ENCODE assay signal across 9 mouse cellular contexts in the genomic region with DNA sequence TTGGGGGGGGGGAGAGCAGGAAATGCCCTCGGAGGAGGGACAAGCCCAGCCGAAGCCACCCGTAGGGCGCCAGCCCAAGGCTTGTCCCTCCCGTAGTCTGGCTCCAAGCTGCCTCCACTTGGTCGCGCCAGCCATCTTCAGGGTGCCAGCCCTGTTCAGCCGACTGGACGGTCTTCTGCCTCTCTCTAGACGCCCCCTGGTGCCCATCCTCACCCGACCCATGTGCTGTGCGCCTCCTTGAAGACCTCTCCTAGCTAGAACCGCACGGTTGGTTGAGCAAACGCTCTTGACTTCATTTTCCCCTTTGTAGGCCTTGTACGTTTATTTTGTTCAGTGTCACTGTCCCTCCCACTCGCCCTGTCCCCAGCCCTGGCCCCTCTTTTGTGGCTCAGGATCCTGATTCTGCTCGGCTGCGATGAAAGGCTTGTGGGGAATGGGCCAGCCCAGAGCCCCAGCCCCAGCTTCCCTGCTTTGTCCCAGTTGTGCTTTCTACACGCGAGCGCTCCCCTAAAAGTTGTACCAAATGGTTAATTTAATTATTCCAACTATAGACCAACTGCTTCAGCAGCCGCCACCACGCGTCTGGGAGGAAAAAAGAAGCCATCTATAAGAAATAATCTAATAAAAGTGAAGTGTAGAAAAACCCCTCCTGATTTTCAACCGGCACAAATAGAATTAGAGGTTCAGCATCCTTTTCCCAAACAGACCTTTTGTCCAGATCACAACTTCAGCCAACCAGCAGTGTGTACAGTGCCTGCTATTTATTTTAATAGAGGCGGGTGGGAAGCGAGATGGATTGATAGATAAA. TPM values are rescaled to one million over a fixed set of nuclear protein-coding genes. Genes with fewer than 3 reads are reported as not detected.
A peak's percentile ranks its signal among the peaks of the same experiment; 100 is the strongest.
DNase-seq lines count a peak whose midpoint lies in the region; ATAC-seq and TF ChIP-seq lines count a peak whose summit lies in the region.
"Had no signal": no experiment of that assay in that cellular context is flagged by ENCODE, and none has a peak within 500 bp of the region (broad histone marks: within the 10 kb centered on the region; RNA-seq: fewer than 3 reads in every experiment).

No protein-coding gene starts in this region.

- H3K27me3 ChIP-seq in hindbrain, embryonic 11.5 days (ENCODE audit: control insufficient read depth, insufficient read depth, low read length), result peaks cover 83% of the 10 kb centered on the region
- H3K27me3 ChIP-seq in midbrain, embryonic 14.5 days (ENCODE audit: control insufficient read depth, insufficient read depth, low read length), result peaks cover 88% of the 10 kb centered on the region

- peak; percentile 75 for ATAC-seq in hindbrain, embryonic 11.5 days (ENCODE audit: low FRiP score)
- ATAC-seq in midbrain, embryonic 14.5 days (ENCODE audit: low FRiP score, low TSS enrichment), result peak; percentile 37

- no peak for TF ChIP-seq CTCF in left cerebral cortex, adult 2 months (IDR thresholded peaks at IDR 0.05)

- peak overlapping the region; percentile 72 for H3K27ac ChIP-seq in hindbrain, embryonic 11.5 days (ENCODE audit: low read depth, low read length)
- no peak overlapping the region for H3K27ac ChIP-seq in midbrain, embryonic 14.5 days (replicated peaks; ENCODE audit: low read depth, low read length)
- H3K27ac ChIP-seq in left cerebral cortex, adult 2 months, result no peak overlapping the region
- H3K27ac ChIP-seq: lung, embryonic 15.5 days had no signal

- no peaks in the 10 kb centered on the region for H3K36me3 ChIP-seq in hindbrain, embryonic 11.5 days (ENCODE audit: control insufficient read depth, insufficient read depth, low read length)
- H3K36me3 ChIP-seq in midbrain, embryonic 14.5 days (ENCODE audit: control insufficient read depth, insufficient read depth, low read length), result no peaks in the 10 kb centered on the region
- H3K36me3 ChIP-seq: lung, embryonic 15.5 days had no signal

- peak; percentile 46 for DNase-seq in kidney, postnatal 10 days
- DNase-seq in kidney, postnatal 25 days, result no peak
- DNase-seq in embryo, embryonic 10.5 days (ENCODE audit: low spot score), result peak; percentile 77
- peak; percentile 74 for DNase-seq in hindbrain, embryonic 11.5 days (ENCODE audit: low spot score)
- peak; percentile 59 for DNase-seq in midbrain, embryonic 14.5 days
- DNase-seq in cerebellum, adult 18-20 months, result no peak
- DNase-seq in left cerebral cortex, adult 2 months (ENCODE audit: extremely low spot score in 1 of 2, low spot score in 2 of 2), result no peak
- DNase-seq in thymus, adult 18-20 months, result no peak

- intact Hi-C loops in left cerebral cortex, adult 2 months (cut with DNase I), result loop anchor here (2.0 kb wide), 1 partner anchor 123 kb away; no protein-coding TSS in a partner anchor

- no peak overlapping the region for H3K4me3 ChIP-seq in hindbrain, embryonic 11.5 days (ENCODE audit: low read depth, low read length)
- H3K4me3 ChIP-seq in midbrain, embryonic 14.5 days (replicated peaks; ENCODE audit: low read depth, low read length), result no peak overlapping the region
- no peak overlapping the region for H3K4me3 ChIP-seq in left cerebral cortex, adult 2 months
- H3K4me3 ChIP-seq: lung, embryonic 15.5 days had no signal

- 1% methylated on average over 28 of the region's 28 CpGs for WGBS in hindbrain, embryonic 11.5 days
- 1% methylated on average over 28 of the region's 28 CpGs for WGBS in midbrain, embryonic 14.5 days

- 0 out of 2 replicates have a peak overlapping the region, but pooled peaks have one; percentile 8 for H3K4me2 ChIP-seq in hindbrain, embryonic 11.5 days (replicated peaks; ENCODE audit: low read depth, low read length)
- no peak overlapping the region for H3K4me2 ChIP-seq in midbrain, embryonic 14.5 days (ENCODE audit: low read length)
- H3K4me2 ChIP-seq: lung, embryonic 15.5 days had no signal

- H3K4me1 ChIP-seq in hindbrain, embryonic 11.5 days (replicated peaks; ENCODE audit: control insufficient read depth, insufficient read depth, low read length), result peaks cover 7% of the 10 kb centered on the region
- H3K4me1 ChIP-seq in midbrain, embryonic 14.5 days (ENCODE audit: control insufficient read depth, insufficient read depth, low read length), result no peaks in the 10 kb centered on the region
- H3K4me1 ChIP-seq: lung, embryonic 15.5 days had no signal

- H3K9me3 ChIP-seq in hindbrain, embryonic 11.5 days (ENCODE audit: control insufficient read depth, low read length), result no peaks in the 10 kb centered on the region
- H3K9me3 ChIP-seq in midbrain, embryonic 14.5 days (ENCODE audit: control insufficient read depth, low read length), result no peaks in the 10 kb centered on the region
- H3K9me3 ChIP-seq: lung, embryonic 15.5 days had no signal

- 0 out of 2 replicates have a peak overlapping the region, but pooled peaks have one; percentile 15 for H3K9ac ChIP-seq in hindbrain, embryonic 11.5 days (ENCODE audit: low read depth, low read length)
- no peak overlapping the region for H3K9ac ChIP-seq in midbrain, embryonic 14.5 days (replicated peaks; ENCODE audit: low read length)
- H3K9ac ChIP-seq: lung, embryonic 15.5 days had no signal

RNA-seq across cellular contexts. Expression of gene Phox2b, which starts 2.9 kb away (rescaled TPM):
- polyA plus RNA-seq in hindbrain, embryonic 11.5 days (2014; fragmentation: Nextera tagmentation; extraction: Ambion mirVana), result 41.8 and 42.3 TPM in 2 replicates
- 2.2 and 3.3 TPM in 2 replicates for polyA plus RNA-seq in midbrain, embryonic 14.5 days (2014; fragmentation: Nextera tagmentation; extraction: Ambion mirVana)
- not detected for total RNA-seq in left cerebral cortex, adult 2 months (2021)

Comparison
In these comparisons a context has a peak if more than half of its experiments do, and no peak if none do; other contexts are left out.
1. DNase-seq: peak in kidney, postnatal 10 days (single experiment), embryo, embryonic 10.5 days (single experiment), hindbrain, embryonic 11.5 days (single experiment) and midbrain, embryonic 14.5 days (single experiment); none in kidney, postnatal 25 days (0 of 2), cerebellum, adult 18-20 months (0 of 2), left cerebral cortex, adult 2 months (0 of 2) and thymus, adult 18-20 months (0 of 2).